Mouse (Mus musculus) thymus, postnatal 0 days (tissue): ENCODE measurements around the gene Adcy9. TPM values are rescaled to one million over a fixed set of nuclear protein-coding genes. Genes with fewer than 3 reads are reported as not detected.

Source experiments
- DNase-seq: peaks from one replicate; pipeline ENCODE4 v3.0.0-alpha.2; 2015; ENCODE audit warnings: low spot score
- polyA plus RNA-seq: library from polyadenylated mRNA; unstranded; fragments of >200 nt; fragmentation: Nextera tagmentation; extraction: Ambion mirVana; gene quantifications from 2 replicates; pipeline ENCODE4 v1.2.1, GENCODE M21; 2015

Adcy9 gene
- polyA plus RNA-seq, 1 experiment from 2014 or later, result 0.61 TPM

DNA sequence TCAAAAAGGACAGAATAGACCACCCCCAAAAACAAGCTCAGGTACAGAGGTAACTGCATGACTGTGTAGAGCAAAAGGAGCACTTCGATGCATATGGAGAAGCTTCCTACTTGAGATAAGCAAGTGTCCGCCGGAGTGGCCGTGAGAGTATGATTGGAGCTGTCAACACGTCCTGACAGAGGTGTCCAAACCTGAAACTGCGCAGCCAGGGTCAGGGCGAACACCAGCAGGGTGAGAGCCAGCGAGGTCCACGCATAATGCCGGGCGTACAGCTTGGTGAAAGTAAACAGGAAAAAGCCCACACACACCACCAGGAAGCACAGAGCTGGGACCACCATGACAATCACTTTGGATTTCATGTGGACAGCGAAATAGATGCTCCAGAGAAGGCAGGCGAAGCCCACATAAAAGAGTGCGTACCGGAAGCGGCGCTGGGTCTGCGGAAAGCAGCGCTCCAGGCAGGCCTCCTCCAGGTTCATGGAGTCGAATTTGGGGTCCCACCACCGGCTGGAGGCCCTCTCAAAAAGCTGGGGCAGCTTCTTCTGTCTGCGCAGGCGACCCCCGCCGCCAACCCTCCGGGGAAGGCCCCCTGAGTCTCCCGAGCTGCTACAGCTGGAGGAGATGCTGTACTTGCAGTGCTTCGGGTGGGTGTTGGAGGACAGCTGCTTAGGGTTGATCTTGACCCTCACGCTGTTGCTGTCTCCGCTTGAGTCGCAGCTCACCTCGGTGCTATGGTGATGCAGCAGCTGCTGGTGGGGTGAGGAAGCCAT lies 1.3 kb downstream of the Adcy9 start:
- DNase-seq, result peak; percentile 45

- DNase-seq, result no peak
These were observed 2.2 kb downstream of the Adcy9 start for GRCm38 (mm10) chr16:4418072-4418471.

GRCm38 (mm10) chr16:4417455-4417854 lies 2.8 kb downstream of the Adcy9 start:
- no peak for DNase-seq

DNA sequence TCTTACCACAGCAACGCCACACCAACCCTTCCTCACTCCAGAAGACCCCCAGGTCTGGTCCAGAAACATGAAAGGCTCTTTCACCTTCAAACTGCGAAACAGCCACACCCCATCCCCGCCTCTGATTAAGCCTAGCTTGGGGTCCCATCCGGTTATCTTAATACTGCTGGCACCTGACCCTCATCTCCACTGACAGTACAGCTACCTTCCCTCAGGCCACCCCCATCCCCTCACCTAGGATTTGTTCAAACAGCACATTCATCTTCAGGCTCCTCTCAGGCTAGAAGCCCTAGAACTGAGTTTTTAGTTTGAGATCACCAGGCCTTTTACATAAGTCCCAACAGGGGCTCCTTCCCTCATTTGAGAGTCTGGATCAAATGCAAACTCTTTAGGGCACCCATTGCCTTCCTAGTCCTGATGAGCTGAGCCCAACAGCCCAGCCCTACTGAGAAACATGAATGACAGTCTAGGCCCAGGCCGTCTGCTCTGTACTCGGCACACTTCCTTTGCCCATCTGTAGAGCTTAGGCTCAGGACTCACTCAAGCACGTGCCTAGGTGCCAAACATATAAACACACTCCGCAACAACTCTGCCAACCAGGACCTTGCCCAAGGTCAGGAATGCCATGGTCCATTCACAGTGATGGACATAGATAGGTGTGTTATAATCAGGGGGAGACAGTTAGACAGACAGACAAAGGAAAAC lies 5.3 kb downstream of the Adcy9 start:
- no peak for DNase-seq

DNA sequence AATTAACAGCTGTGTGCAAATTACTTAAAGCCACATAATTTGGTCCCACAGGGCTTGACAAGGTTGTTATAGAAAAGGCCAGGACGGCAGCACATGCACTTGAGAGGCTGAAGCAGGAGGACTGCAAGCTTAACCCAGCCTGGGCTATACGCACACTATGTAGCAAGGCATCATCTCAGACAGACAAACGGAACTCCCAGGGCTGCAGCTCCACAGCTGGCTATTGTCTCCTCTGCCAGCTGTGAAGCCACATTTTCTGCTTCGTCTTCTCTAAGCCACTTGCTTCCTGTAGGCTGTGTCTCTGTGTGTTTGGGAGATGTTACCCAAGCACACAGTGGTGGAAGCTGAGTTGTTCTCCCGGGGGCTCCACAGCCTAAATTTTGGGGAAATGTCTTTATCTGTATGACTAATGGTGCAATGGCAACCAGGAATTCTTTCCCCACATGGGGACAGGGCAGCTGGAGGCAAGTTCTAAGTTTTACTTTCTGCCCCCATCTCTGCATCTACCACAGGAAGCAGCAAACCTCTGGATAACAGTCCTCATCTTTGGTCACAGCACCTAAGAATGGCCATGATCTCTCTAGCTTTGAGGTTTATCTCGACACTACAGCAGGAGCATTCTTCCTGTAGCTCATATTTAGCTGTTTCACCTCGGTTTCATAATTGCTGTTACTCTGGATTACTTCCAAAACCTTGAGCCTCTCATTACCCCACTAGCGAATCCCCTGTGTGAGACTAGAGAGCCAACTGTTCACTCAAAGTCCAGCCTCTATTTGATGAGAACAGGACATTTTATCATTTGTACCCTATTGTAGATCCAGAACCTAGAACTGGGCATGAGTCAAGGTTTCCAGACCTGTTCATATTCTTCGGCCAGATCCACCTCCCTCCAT lies 6.1 kb downstream of the Adcy9 start:
- DNase-seq, result peak; percentile 67

DNA sequence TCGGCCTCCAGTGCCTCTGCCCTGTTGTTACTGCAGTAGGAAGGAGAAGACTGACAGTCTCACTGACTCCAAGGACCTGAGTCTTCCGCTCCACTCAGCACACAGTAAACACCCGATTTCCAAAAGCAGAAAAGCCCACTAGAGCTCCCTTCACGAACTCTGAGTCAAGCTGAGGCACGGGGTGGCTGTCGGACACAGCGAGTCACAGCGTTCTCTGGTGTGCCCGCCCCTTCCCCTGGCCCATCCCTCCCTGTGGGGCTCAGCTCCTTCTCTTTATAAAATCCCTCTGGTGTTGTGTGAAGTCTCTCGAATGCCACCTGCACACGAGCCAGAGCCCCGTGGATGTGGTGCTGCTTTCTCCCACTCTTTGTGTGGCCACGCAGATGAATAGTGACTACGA lies 7.0 kb downstream of the Adcy9 start:
- peak; percentile 11 for DNase-seq

- DNase-seq, result no peak
These were observed 8.0 kb downstream of the Adcy9 start for GRCm38 (mm10) chr16:4412298-4412697.

GRCm38 (mm10) chr16:4411296-4411695 lies 9.0 kb downstream of the Adcy9 start:
- no peak for DNase-seq

GRCm38 (mm10) chr16:4407536-4407935 lies 12.8 kb downstream of the Adcy9 start:
- DNase-seq, result no peak

DNA sequence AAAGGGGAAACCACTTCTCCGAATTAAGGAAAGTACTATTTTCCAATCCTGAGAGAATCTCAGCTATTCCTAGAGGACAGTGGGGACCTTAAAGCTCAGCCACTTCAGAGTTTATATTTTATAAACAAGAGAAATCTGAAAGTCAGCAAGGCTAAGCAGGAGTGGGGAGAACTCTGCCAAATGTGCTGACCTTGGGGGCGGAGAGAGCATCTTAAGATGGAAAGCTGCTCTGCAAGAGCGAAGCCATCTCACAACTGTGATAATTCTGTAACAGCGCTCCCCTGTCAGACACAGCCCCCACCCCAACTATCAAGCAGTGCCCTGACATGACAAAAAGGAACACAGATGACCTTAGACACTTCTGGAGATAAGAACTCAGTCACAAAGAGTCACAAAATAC lies 13.6 kb downstream of the Adcy9 start:
- DNase-seq, result no peak

DNA sequence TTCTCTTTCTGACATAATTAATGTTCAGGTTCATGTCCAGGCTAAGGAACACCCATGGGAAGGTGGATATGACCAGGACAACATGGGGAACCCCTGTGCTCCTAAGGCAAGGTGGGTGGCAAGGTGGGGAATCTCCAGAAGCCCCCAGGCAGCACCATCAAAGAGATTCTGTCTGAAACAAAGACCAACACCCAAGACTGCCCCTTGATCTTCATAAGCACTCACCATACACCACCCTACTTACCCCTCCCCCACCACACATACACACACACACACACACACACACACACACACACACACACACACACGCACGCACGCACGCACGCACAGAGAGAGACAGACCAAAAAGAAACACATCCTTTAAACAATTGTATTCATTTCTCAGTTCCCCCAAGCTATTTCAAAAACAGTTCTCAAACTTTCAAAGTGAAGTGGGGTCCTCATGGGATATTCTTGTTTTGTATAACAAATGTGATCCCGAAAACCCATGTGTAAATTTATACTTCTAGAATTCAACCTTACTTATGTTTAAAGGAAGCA lies 14.2 kb downstream of the Adcy9 start:
- DNase-seq, result no peak

DNA sequence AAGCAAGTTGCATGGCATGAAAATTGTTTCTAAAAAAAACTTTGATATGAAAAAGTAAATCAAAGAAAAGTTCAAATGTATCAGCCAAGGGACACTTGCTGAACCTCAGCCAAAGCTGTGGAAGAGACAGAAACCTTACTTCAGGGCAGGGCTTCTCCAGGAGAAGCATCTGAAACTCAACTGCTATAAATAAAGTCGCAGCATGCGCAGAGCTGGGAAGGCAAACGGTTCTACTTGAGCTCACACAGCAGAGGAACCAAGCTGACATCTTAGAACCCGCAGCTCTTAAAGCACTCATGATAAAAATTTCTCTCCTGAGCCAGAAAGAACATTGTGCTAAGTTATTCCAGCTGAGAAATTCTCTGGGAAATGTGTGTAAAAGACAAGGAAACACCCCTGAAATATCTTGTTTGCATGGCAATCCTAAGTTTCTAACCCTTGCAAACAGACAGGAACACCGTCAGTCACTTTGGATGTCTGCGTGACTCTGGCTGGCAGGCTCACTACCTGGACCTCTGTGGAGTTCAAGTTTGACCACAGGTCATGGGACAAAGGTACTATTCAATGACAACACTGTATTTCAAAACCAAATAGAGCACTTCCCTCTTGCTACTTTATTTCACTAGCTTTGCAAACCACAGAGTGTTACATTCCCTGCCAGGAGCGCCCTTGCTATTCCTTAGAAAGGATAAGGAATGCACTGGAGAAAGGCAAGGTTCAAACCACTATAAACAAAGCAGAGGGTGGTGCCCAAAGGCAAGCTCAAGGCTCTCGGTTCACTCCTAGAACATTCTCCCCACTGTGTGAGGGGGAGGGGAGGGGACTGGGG lies 15.2 kb downstream of the Adcy9 start:
- no peak for DNase-seq

DNA sequence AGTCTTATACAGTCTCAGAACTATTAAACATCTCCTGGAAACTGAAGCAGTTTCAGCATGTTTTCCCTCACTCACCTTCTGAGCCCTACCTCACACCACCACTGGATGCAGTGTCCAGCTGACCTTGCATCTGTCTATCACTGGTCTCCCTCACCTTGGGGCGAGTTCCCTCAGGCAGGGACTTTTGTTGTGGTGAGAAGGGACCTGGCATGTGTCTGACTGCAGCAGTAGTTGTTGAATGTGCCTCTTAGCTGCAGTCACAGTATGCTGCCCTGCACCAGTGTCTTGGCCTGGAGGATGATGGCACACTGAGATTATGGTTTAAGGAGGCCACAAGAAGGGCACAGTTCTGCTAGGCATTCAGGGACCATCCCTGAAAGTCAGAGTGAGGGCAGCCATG lies 19.2 kb downstream of the Adcy9 start:
- no peak for DNase-seq

GRCm38 (mm10) chr16:4399471-4400223 lies 20.7 kb downstream of the Adcy9 start:
- no peak for DNase-seq

DNA sequence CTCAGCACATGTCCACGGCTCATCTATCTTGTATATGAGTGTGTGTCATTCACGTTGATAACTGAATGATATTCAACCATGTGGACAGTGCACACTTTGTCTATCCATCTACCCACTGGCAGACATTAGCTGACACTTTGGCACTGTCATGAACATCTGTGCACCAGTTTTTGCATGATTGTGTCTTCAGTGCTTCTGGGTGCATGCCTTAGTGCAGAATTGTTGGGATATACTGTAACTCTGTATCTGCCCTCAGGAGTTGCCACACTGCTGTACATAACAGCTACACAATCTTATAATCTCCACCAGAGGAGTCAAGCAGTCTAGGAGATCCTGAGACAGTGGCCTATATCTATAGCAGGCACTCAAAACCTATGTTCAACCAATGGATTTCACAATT lies 21.5 kb downstream of the Adcy9 start:
- DNase-seq, result no peak

- no peak for DNase-seq
These were observed 22.7 kb downstream of the Adcy9 start for GRCm38 (mm10) chr16:4397636-4398035.

DNA sequence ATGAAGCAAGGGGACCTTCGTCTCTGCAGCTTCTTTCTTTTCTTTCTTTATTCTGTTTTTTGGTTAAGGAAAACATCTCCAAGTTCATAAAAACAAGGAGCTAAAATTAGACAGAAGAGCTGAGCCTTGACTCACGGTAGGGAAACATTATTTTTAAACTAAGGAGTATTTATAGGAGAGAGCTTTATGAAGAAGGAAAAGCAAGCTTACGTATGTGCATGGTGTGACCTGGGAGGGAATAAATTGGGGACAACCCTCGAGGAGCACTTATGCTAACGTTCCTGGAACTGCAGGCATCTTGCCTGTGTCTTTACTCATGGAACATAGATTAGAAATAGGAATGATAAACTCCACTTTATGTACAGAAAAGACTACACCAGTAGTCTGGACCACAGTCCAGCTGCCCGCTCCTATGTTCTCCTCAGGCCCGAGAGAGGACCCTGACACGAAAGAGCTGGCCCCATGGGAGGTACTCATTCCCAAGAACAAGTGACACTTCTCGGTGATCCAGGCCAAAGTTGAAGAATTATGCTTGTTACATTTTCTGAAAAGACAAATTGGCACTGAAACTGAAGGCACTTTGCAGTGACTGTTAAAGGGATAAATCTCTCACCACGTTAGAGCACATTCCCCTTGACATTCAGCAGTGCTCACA lies 24.5 kb downstream of the Adcy9 start:
- no peak for DNase-seq

- no peak for DNase-seq
These were observed 25.2 kb downstream of the Adcy9 start for GRCm38 (mm10) chr16:4394991-4395590.

- DNase-seq, result no peak
These were observed 36.7 kb downstream of the Adcy9 start for GRCm38 (mm10) chr16:4383473-4384038.
